Mouse (Mus musculus) hindbrain, embryonic 10.5 days (tissue): Measurements from ENCODE around the gene Stx1b. TPM values are rescaled to one million over a fixed set of nuclear protein-coding genes. Genes with fewer than 3 reads are reported as not detected.

Source experiments
- DNase-seq: peaks from one replicate; pipeline ENCODE4 v3.0.0-alpha.2; 2017; ENCODE audit warnings: low spot score
- H3K27ac ChIP-seq: fragments of 300-500 bp; sonication (generic); 2 replicates; pipeline ENCODE4 v1.5.1; 2016; ENCODE audit warnings: mild to moderate bottlenecking, moderate library complexity
- H3K27me3 ChIP-seq: fragments of 300-500 bp; sonication (generic); 2 replicates; pipeline ENCODE4 v1.6.1; 2016; ENCODE audit warnings: mild to moderate bottlenecking; ENCODE audit not compliant: poor library complexity, insufficient read depth, severe bottlenecking
- H3K36me3 ChIP-seq: fragments of 300-500 bp; sonication (generic); 2 replicates; pipeline ENCODE4 v1.6.1; 2016; ENCODE audit warnings: mild to moderate bottlenecking, moderate library complexity
- H3K4me1 ChIP-seq: fragments of 300-500 bp; sonication (generic); replicated peaks from 2 replicates; pipeline ENCODE4 v1.6.1; 2016; ENCODE audit warnings: mild to moderate bottlenecking
- H3K4me3 ChIP-seq: fragments of 300-500 bp; sonication (generic); 2 replicates; pipeline ENCODE4 v1.5.1; 2016; ENCODE audit warnings: mild to moderate bottlenecking, moderate library complexity
- H3K9me3 ChIP-seq: fragments of 300-500 bp; sonication (generic); 2 replicates; pipeline ENCODE4 v1.6.1; 2016; ENCODE audit warnings: mild to moderate bottlenecking, moderate library complexity
- WGBS: fragments of 180-500 bp; shearing (Covaris S2); methylation state at CpG from one replicate; pipeline ENCODE4 v1.1.7; 2016; 5-methylcytosine and 5-hydroxymethylcytosine counted together
- polyA plus RNA-seq: library from polyadenylated mRNA; unstranded; fragments of >200 nt; fragmentation: Nextera tagmentation; extraction: Ambion mirVana; gene quantifications from 2 replicates; pipeline ENCODE4 v1.2.1, GENCODE M21; 2016

Stx1b gene
- polyA plus RNA-seq, 1 experiment from 2014 or later, result 8.5 TPM

DNA sequence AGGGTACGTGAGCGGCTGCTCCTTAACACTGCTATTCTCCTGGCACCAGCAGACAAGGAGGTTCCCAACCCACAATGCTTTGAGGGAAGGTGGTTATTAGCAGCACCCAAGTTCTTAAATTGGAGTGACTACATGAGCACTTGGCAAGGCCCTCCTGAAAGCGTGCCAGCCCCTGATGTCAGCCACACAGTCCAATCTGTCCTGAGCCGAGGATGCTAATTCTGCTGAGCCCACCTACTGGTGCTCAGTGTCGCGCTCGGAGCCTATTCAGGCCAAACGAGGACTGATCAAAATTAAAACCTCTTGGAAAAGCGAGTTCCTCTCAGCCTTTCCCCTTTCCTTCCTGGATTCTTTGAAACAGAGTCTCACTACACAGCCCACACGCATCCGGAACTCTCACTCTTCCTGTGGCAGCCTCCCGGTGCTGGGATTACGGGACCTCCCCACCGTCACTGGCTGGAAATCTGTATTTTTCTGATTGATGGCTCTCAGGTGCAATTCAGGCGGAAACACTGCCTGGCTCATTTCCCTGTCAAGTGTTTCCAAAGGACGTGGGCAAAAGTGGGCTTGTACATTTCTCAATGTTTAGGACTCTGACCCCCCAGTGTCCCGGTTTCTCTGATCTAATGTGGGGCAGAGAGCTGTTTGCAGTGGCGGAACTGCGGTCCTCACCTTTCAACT lies 10.0 kb downstream of the Stx1b start:
- Histone ChIP-seq H3K9me3 (no peaks in the 10 kb centered on the region), H3K4me1 (peaks cover 6% of the 10 kb centered on the region), H3K27ac (no peak overlapping the region), H3K36me3 (peaks cover 61% of the 10 kb centered on the region), H3K4me3 (no peak overlapping the region), H3K27me3 (no peaks in the 10 kb centered on the region)
- no peak for DNase-seq
- 88% methylated on average over 19 of the region's 19 CpGs for WGBS

DNA sequence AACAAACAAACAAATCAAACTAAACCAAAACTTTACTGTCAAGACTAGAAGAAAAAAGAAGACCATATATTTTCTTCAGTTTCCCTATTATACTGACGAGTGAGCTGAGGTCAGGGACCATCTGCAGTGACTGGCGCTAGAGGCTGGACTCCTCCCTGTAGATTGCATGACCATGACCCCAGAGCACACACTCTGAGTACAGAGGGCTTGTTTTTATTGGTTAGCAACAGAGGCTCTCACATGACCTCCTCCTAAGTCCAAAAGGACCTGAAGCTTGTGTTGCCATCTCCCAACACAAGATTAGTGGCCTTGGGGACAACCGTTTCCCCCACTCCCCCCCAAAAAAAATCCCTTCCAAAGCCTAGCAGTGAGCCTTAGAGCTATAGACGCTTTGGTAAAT lies 10.5 kb downstream of the Stx1b start:
- no peaks in the 10 kb centered on the region for H3K27me3 ChIP-seq
- H3K36me3 ChIP-seq, result peaks cover 65% of the 10 kb centered on the region
- H3K4me3 ChIP-seq, result no peak overlapping the region
- H3K27ac ChIP-seq, result no peak overlapping the region
- H3K9me3 ChIP-seq, result no peaks in the 10 kb centered on the region
- 90% methylated on average over 4 of the region's 4 CpGs for WGBS
- no peak for DNase-seq
- peaks cover 6% of the 10 kb centered on the region for H3K4me1 ChIP-seq

DNA sequence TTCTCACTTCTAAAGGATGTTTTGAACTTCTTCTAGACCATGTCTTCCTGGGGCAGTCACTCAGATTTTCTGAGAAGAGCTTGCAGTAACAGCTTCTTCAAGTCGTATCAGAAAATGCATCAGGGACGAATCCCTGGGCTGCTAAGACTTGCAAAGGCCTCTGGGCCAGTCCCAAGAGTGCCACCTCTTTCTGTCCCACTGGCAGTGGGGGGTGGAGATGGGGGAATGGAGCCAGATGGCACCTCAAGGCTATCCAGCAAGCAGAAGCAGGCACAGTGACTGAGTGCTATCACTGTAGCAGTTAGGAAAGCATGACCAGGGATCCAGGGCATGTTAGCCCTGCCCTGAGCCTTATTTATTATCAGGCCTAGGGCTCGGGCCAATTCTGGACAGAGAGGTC lies 12.1 kb downstream of the Stx1b start:
- Histone ChIP-seq H3K27ac (no peak overlapping the region), H3K36me3 (peaks cover 67% of the 10 kb centered on the region), H3K4me1 (peaks cover 6% of the 10 kb centered on the region), H3K9me3 (no peaks in the 10 kb centered on the region), H3K4me3 (no peak overlapping the region), H3K27me3 (no peaks in the 10 kb centered on the region)
- DNase-seq, result no peak
- WGBS, result 88% methylated on average over 3 of the region's 3 CpGs

DNA sequence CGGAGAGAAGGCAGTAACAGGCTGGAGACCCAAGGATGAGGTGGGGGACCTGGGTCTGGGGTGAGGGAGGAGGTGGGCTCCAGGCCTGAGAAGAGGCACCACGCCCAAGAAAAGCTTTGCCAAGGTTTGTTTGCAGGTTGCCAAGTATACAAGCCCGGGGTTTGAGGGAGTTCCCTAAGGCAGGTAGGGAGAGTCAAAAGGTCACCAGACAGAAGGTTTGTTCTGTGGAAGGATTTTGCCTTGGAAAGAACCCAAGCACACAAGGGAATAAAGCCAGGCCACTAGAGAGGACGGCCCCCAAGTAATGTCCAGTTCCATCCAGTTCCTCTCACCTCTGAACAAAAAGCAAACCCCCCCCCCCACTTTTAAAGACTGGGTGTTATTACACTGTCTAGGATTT lies 13.1 kb downstream of the Stx1b start:
- no peak overlapping the region for H3K27ac ChIP-seq
- H3K9me3 ChIP-seq, result no peaks in the 10 kb centered on the region
- H3K27me3 ChIP-seq, result no peaks in the 10 kb centered on the region
- peaks cover 6% of the 10 kb centered on the region; the same call in 1 of the 2 replicates for H3K4me1 ChIP-seq
- peaks cover 77% of the 10 kb centered on the region for H3K36me3 ChIP-seq
- no peak for DNase-seq
- WGBS, result 92% methylated on average over 4 of the region's 4 CpGs
- H3K4me3 ChIP-seq, result no peak overlapping the region

DNA sequence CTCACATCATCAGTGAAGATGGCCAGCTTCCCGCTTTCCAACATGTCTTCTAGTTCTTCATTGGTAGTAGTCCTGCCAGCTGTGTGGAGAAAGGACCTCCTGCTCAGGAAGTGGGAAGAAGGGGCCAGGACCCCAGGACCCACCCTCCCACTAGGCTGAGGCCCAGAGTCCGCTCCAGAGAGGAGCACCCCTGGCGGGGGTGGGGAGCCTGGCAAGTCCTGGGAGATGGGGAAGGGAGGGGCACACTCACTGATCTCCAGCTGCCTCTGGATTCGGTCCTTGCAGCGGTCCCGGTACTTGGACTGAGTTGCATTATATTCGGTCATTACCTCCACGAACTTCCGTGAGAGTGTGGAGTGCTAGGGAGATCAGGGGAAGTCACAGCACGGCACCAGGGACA lies 13.7 kb downstream of the Stx1b start:
- Histone ChIP-seq H3K9me3 (no peaks in the 10 kb centered on the region), H3K4me1 (peaks cover 1% of the 10 kb centered on the region; the same call in 1 of the 2 replicates), H3K4me3 (no peak overlapping the region), H3K27ac (no peak overlapping the region), H3K36me3 (peaks cover 78% of the 10 kb centered on the region), H3K27me3 (no peaks in the 10 kb centered on the region)
- WGBS, result 73% methylated on average over 10 of the region's 10 CpGs
- DNase-seq, result no peak

DNA sequence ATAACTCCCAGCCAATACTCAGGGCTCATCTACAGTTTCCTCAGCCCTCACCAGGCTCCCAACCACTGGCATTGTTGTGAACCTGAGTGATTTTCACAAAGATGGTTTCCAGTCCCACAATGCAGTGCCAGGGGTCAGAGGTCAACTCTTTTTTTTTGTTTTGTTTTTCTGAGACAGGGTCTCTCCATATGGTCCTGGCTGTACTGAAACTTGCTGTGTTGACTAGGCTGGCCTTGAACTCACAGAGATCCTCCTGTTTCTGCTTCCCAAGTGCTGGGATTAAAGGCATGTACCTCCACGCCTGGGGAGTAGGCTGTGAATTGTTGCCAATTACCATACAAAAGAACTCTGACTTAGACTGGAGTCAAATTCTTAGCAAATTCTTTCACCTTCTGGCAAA lies 14.5 kb downstream of the Stx1b start:
- 86% methylated on average over 1 of the region's 1 CpGs for WGBS

DNA sequence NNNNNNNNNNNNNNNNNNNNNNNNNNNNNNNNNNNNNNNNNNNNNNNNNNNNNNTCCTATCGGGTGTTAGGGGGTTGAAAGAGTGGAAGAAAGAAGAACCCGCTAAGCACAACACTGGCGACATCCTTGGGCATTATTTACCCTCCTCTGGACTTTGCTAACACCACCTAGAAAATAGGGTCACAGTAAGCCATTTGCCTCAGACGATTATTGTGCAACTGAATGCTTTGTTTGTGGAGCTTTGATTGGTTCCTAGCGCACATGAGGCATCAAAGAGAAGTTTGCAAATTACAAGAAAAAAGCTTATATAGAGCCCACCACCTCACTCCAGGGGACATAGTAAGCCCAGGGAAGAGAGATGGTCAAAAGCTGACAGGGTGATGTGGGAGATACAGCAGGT lies 15.5 kb downstream of the Stx1b start:
- DNase-seq, result no peak
- WGBS, result 76% methylated on average over 5 of the region's 5 CpGs
- H3K27me3 ChIP-seq, result no peaks in the 10 kb centered on the region
- no peaks in the 10 kb centered on the region for H3K4me1 ChIP-seq
- H3K4me3 ChIP-seq, result no peak overlapping the region
- H3K36me3 ChIP-seq, result peaks cover 80% of the 10 kb centered on the region
- H3K9me3 ChIP-seq, result no peaks in the 10 kb centered on the region
- no peak overlapping the region for H3K27ac ChIP-seq

More for the DNA sequence above, 14.5 kb downstream of the Stx1b start:
- no peaks in the 10 kb centered on the region for H3K4me1 ChIP-seq
- H3K9me3 ChIP-seq, result no peaks in the 10 kb centered on the region
- no peaks in the 10 kb centered on the region for H3K27me3 ChIP-seq
- no peak overlapping the region for H3K4me3 ChIP-seq
- H3K27ac ChIP-seq, result no peak overlapping the region
- no peak for DNase-seq
- H3K36me3 ChIP-seq, result peaks cover 80% of the 10 kb centered on the region

DNA sequence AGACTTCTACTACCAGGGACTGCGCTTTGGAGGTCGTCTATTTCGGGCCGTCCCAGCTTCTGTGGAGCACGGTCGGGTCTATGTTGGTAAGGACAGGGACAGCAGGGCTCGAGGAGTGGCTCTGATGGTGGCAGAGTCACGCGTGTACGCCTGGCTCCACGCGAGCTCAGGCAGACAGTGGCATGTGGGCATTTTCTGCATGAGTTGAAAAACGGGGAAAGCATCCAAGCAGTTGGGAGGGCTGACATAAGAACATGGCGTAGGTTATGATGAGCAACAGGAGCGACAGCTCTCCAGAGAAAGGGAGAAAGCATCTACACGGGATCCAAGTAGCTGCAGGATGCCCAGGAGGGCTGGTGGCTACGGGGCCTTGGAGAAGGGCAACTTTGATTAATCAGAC lies 22.0 kb downstream of the Stx1b start:
- WGBS, result 91% methylated on average over 17 of the region's 17 CpGs
- Histone ChIP-seq H3K27me3 (no peaks in the 10 kb centered on the region), H3K4me1 (0 out of 2 replicates have a peak, but pooled peaks cover 11% of the 10 kb centered on the region), H3K27ac (no peak overlapping the region), H3K36me3 (peaks cover 88% of the 10 kb centered on the region), H3K4me3 (no peak overlapping the region), H3K9me3 (no peaks in the 10 kb centered on the region)
- DNase-seq, result no peak

DNA sequence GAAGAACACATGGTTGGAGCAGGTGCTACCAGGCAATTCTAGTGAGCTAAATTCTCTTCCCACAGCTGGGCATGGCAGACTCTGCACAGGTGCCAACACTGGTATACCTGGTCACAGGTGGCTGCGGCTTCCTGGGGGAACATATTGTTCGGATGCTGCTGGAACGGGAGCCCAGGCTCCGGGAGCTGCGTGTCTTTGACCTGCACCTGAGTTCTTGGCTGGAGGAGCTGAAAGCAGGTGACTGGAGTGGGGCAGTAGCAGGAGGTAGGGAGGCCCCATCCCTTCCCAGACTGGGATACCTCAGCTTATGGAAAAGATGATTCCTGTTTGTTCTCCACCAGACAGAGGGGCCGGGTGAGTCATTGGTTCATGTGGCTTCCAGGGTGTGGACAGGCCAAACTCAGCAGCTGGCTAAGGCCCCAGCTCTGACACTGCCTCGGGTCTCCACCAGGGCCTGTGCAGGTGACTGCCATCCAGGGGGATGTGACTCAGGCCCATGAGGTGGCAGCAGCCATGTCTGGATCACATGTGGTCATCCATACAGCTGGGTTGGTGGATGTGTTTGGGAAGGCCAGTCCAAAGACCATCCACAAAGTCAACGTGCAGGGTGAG lies 23.2 kb downstream of the Stx1b start:
- Histone ChIP-seq H3K27me3 (no peaks in the 10 kb centered on the region), H3K4me1 (0 out of 2 replicates have a peak, but pooled peaks cover 11% of the 10 kb centered on the region), H3K4me3 (no peak overlapping the region), H3K27ac (no peak overlapping the region), H3K9me3 (no peaks in the 10 kb centered on the region), H3K36me3 (peaks cover 90% of the 10 kb centered on the region)
- WGBS, result 92% methylated on average over 8 of the region's 8 CpGs
- DNase-seq, result no peak

DNA sequence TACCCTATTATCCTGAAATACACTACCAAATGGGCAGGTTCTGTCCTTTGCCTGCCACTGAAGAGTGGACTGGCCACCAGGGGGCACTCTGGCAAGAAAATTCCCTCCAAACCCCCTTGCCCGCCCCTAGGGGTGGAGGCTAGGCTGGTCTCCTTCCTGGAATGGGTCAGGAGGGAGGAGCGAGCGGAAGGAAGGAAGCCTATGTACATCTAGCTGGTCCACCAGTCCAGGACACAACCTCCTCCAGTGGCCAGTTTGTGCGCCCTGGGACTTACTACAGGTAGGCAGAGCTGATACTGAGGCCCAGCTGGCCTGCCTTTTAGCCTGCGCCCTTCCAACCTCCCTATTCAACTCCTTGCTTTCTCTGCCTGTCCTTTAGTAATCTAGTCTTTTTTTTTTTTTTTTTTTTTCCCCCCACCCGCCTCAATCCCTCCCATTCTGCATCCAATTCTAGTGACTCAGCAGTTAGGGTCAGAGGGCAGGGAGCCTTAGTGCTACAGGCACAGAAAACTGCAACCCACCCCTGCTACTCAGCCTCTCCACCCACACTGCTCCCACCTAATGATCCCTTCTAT lies 23.8 kb downstream of the Stx1b start, which contains the start of gene Hsd3b7:
TSS of gene Hsd3b7 (plus strand) at position 170 of the 575 bp plus-strand sequence.
- DNase-seq, result peak; percentile 91
- H3K27ac ChIP-seq, result 0 out of 2 replicates have a peak within 1 kb of the TSS, but pooled peaks have one; percentile 19
- peaks cover 94% of the 10 kb centered on the region for H3K36me3 ChIP-seq
- WGBS, result 33% methylated on average over 6 of the region's 6 CpGs
- 0 out of 2 replicates have a peak, but pooled peaks cover 11% of the 10 kb centered on the region for H3K4me1 ChIP-seq
- H3K27me3 ChIP-seq, result no peaks in the 10 kb centered on the region
- H3K4me3 ChIP-seq, result peak within 1 kb of the TSS; percentile 16; the same call in 1 of the 2 replicates
- H3K9me3 ChIP-seq, result no peaks in the 10 kb centered on the region

DNA sequence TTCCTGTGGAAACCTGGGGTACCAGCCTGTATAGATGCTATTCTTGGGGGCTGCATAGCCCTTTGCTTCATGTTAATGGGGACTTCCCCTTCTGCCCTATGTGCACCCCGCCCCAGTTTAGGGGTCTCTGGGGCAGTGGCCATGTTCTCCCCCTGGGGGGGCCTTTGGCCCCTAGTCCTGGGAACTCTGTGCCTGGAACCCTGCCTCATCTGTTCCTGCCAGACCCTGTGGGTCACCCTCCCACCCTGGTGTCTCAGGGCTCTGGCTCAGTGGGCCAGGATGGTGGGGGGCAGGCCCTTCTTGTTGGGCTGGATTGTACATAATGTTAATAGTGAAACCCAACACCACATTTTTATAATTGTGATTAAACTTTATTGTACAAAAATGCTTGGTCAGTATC lies 24.6 kb downstream of the Stx1b start:
- no peak overlapping the region for H3K4me3 ChIP-seq
- no peaks in the 10 kb centered on the region for H3K27me3 ChIP-seq
- H3K36me3 ChIP-seq, result peaks cover 94% of the 10 kb centered on the region
- H3K9me3 ChIP-seq, result no peaks in the 10 kb centered on the region
- WGBS, result 96% methylated on average over 1 of the region's 1 CpGs
- no peak overlapping the region for H3K27ac ChIP-seq
- DNase-seq, result no peak
- H3K4me1 ChIP-seq, result 0 out of 2 replicates have a peak, but pooled peaks cover 11% of the 10 kb centered on the region

DNA sequence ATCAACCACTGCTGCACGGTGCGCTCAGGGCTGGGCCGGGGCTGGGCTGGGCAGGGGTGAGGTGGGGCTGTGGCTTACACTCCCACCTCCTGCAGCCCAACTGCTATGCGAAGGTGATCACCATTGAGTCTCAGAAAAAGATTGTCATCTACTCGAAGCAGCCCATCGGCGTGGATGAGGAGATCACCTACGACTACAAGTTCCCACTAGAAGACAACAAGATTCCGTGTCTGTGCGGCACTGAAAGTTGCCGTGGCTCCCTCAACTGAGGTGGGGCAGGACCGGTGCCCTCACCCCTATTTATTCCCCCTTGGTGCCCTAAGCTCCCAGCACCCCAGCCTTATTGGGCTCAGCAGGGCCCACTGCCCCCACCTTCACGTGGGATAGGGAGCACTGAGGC lies 25.1 kb downstream of the Stx1b start:
- Histone ChIP-seq H3K27ac (no peak overlapping the region), H3K4me1 (0 out of 2 replicates have a peak, but pooled peaks cover 11% of the 10 kb centered on the region), H3K27me3 (no peaks in the 10 kb centered on the region), H3K9me3 (no peaks in the 10 kb centered on the region), H3K4me3 (no peak overlapping the region), H3K36me3 (peaks cover 93% of the 10 kb centered on the region)
- DNase-seq, result no peak
- WGBS, result 91% methylated on average over 13 of the region's 13 CpGs

DNA sequence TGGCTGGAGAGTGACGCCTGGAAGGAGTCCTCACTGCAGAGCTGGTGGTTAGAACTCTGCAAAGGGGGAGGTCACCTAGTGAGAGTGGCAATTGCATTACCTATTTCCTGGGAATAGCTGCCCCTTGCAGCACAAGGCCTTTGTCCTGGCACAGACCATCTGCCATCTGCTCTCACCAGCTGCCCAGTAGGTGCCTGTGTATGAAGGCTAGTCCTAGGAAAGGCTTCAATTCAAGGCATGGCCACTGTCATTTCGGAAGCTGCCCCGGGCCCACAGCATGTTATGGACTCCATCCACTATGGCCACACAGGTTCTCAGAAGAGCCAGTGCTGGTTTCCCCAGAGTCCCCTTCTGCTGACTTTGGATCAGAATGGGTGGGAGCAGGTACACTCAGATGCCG lies 25.8 kb downstream of the Stx1b start:
- H3K36me3 ChIP-seq, result peaks cover 93% of the 10 kb centered on the region
- 90% methylated on average over 4 of the region's 4 CpGs for WGBS
- no peak for DNase-seq

More for the DNA sequence above, 25.8 kb downstream of the Stx1b start:
- H3K4me1 ChIP-seq, result 0 out of 2 replicates have a peak, but pooled peaks cover 11% of the 10 kb centered on the region
- H3K27ac ChIP-seq, result no peak overlapping the region
- no peak overlapping the region for H3K4me3 ChIP-seq
- H3K27me3 ChIP-seq, result no peaks in the 10 kb centered on the region
- no peaks in the 10 kb centered on the region for H3K9me3 ChIP-seq
